Mouse (Mus musculus) embryo, embryonic 10 days (tissue): ENCODE measurements around the gene Ccdc121.
"Not testable (repeated sequence)": the region's sequence is repeated elsewhere in the genome, so short reads cannot be mapped to it uniquely, and the experiment has no call there.

Experiments used
- DNase-seq: peaks from one replicate; pipeline ENCODE4 v3.0.0-alpha.2; 2015; ENCODE audit warnings: low spot score

The Ccdc121 gene

DNA sequence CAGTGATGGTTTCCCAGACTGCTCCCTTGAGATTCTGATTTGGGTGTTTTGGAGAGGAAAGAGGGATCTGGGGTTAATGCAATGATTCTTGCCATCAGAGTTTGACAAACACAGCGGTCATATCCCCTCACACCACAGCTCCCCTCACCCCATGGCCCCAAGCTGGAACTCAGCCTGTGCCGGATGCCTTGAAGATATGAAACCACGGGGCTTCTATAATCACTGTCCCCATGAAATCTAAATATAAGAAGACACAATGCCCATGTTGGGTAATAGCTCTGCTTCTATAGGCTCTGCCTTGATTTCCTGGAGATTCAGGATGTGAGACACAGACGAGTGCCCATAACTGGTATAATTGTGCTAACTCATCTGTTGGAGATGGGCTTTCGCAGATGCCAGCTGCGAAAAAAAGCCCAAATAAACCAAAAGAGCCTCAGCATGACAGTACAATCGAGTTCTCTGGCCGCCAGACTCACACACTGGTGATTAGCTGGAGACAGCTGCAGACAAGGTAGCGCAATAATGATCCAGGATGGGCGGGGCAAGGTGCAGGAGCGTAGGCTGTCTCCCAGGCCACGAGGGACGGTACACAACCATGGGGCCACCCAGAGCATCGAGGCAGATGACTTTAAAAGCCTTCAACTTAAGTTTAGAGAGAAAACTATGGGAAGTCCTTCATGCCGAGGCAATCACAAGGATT lies 1.3 kb upstream of the Ccdc121 start:
- DNase-seq, result no peak

DNA sequence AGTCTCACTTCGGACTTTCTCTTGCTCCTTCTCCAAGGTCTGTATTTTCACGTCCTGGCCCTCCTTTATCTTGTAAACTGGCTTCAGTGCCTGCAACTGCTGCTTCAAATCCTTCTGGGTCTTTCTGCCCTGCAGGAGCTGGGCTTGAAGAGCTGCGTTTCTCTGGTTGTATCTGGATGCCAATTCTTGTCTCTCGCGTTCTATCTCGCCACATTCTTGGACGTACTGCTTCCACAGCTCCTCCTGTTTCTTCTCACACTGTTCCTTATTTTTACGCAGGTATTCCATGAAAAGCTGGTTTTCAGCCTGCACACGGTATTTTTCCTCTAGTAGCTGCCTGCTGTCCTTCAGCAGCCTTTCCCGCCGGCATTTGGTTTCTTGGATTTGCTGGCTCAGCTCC lies 396 bp downstream of the Ccdc121 start:
- DNase-seq, result not testable (repeated sequence)

DNA sequence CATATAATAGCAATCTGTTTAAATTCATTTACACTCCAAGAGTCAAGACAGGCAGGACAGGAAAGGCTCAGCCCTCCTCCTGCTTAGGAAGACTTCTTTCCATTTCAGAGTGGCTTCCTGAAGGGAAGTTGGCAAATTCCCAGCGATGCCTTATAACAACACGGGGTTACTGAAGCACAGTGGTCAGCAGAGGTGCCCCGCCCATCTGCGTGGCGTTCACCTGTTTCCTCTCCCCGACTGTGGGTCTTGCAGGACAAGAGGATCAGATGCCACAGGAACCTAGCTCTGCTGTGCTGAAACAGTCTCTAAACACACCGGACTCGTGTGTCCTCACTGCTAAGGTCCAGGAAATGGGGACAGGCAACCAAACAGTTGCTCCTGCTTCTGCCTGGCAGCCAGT lies 5.9 kb downstream of the Ccdc121 start:
- DNase-seq, result no peak

DNA sequence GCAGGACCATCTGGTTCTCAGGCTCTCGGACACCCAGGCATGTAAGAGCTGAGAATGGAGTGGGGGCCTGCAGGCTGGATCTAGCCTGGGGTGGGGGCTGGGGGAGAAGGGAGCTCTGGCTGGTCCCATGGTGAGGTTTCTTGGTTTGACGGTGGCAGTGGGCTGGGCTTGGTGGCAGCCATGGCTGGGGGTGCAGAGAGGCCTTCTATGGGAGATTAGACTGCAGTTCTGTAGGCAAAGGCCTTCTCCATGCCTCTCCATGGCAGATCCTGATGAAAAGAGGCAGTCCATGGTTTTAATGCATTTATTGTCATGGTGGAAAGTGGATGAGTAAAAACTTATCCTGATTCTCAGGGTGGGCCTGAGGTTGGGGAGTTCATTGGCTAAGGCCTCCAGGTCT lies 7.8 kb downstream of the Ccdc121 start:
- no peak for DNase-seq

DNA sequence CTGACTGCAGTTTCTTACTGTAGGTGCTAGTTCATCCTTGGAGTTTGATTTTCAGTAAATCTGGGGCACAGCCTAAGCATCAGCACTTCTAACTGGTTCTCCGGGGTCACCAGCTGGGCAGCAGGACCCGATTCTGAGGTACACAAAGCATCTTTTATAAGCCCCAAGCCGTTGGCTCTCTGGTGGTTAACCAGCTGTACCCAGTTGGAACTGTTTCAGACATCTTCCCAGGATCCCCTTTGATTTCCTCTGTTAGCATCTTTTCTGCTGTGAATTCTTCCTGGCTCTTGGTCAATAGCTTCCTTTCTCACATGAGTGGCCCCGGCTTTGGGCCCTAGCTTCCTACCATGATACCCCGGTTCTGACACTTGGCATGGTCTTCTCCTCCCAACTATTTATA lies 26.6 kb downstream of the Ccdc121 start:
- no peak for DNase-seq

DNA sequence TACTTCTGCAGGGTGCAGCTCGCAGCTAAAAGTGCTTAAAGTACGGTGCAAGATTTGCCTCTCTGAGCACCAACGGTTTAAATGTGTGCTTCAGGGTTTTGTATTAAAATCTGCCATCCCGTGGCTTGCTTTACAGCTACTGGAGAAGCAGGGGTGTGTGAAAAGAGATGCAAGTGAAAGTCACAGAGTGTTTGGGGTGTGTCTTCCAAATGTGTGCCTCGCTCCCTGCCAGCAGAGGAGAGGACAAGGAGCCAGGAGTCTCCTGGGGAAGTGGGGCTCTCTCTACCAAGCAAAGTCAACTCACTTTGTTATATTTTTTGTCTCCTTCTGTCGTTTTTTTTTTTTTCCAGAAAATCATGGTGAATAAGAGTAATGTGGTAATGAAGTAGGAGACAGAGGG lies 34.7 kb downstream of the Ccdc121 start:
- no peak for DNase-seq

DNA sequence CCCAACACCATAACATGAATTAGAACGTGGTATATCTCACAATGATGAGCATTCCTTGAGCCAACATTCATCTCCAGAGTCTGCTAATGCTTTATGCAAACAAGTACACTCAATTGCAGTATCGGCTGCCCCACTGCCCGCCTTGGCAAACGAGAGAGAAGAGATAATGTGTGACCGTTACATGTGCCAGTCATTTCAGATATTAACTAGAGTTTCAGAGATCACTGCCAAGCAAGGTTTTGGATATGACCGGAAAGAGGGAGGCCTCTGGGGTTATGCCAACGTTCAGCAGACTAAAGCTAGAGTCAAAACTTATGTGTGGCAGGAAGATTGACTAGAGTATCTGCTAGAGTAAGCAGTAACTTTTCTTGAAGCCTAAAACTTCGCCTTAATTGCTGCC lies 35.1 kb downstream of the Ccdc121 start:
- DNase-seq, result no peak

DNA sequence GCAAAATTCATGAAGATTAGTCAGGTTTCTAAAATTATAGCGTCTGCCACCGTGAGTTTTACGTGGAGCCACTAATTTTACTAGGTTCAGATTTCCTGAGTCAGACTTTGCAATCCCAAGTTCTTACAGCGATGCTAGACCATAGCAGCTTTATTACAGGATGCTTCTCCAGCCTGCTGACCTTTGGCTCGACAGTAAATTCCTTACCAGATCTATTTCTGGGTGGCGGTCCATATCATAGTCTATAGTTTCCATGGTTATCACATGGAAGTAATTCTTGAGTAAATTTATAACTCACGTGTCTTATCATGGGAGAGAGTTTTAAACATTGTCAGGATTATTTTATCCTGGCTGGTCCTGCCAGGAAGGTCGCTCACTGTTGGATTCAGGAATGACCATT lies 41.8 kb downstream of the Ccdc121 start:
- no peak for DNase-seq

DNA sequence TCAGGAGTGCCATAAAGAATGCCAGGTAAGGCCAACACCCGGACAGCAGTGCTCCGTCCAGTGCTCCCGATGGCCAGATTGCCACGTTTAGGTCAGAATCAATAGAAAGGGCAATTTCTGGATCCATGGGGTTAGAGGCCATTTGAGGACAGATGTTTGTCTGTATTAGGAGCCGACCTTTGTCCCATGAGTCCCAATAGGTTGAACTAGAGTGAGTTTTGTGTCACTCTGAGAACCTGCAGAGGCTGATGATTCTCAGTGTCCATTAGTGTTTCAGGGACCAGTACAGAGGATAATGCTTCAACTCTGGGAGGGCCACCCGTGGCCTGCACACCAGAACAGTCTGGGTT lies 44.0 kb downstream of the Ccdc121 start:
- DNase-seq, result no peak

DNA sequence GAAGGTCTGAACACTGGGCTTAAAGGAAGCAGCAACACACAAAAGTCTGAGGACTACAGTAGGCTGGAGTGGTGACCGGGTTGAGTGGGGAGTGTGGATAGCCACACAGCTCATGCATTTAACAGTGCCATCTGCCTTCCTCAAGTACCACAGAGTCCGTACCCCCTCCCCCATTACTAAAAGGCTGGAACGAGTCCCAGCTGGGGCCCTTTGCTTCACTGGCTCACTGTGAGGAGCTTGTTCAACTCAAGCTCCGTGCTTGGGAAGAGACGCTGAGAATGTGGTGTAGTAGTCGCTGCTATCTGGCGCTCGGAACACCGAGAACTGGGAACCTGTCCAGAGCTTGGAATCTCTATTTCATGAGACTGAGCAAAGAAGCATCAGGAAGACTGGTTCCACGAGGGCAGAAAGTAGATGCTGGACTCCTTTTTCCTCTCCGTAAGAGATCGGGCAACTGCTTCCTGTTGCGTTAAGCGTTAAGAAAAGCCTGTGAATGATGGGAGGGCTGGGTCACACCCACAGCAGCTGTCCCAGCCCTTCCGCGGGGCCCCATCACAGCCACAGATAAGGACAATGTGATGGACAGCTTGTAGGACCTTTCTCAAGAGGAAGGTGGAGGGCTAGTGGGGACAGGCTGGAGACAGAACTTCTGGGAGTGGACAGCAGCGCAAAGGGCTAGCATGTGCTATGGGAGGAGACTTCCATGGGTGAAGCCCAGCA lies 44.5 kb downstream of the Ccdc121 start:
- DNase-seq, result no peak

DNA sequence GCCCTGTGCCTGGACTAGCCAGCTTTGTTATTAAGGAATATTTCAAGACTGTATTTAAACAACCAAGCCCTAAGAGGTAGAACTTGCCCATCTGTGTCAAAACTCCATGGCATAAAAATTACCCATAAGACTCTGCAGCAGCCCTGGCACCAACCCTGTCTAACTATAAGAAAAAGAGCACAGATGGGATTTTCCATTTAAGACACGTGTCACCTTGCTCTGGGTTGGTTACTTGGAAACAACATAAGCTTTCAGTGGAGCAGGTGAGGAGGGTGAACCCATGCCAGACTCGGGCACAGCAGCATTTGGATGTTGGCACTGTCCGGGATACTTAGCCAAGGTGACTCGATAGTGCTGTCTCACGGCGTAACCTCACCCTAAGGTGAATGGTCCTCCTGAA lies 45.2 kb downstream of the Ccdc121 start:
- no peak for DNase-seq

DNA sequence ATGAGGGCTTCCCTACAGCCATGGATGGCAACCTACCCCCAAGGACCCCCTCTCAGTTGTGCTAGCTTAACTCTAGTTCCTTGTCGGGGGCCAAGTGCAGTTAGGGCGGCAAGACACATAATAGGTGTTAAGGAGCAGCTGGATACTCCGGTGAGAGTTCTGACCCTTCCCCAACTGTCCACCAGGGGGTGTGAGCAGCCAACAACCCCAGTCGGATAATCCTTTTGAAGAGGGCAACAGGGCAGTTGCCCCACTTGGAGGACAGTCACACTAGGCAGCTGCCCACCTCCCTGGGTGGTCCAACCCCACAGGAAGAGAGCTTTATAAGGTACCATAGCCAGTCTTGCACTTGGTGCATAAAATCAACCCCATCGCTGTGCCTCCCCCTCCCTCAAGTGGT lies 46.2 kb downstream of the Ccdc121 start:
- no peak for DNase-seq

DNA sequence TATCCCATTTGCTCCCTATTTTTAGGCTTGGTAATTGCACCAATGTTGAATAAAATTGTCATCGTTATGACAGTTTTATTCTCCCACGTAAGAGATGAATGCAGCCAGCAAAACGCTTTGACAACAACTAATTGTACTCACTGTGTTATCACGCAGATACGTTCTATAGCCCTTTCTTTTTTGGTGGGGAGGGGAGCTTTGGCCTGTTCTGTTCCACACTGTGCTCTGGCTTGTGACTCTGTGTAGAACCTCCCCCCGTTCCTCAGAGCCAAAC lies 48.4 kb downstream of the Ccdc121 start:
- no peak for DNase-seq

DNA sequence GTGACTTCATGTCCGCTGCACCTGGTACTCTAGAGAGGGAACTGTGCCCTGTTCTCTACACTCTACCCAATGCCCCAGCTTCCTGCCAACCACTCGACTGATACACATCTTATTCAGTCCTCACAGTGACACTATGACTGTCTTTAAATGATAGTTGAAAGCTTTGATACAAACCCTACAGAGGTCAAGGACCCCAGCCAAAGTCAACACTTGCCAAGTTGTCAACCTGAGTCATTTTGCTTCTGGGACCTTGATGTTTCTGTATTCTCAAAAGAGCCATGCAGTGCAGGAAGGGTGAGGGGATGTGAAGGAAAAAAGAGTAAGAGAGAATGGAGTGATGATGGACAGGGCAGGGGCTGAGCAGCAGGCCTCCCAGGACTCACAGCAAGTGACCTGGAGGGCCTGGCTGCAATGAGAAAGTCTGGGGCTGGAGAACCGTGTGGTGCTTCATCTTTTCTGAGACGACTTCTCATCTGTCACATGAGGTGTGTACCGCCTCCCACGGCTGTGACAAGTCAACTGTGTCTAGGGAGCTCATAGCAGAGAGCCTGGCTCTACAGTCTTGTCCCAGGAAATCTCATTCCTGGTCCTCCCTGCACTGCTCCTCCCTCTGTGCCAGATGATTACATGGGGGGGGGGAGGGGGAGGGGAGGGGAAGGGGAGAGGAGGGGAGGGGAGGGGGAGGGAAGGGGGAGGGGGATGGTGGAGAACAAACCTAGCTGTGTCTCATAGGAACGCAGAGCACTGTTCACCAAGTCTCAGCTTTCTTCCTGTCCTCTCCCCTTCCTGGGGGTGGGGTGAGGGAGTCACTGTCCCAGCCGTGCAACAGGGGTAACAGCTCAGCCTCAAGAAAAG lies 49.0 kb downstream of the Ccdc121 start:
- DNase-seq, result no peak

DNA sequence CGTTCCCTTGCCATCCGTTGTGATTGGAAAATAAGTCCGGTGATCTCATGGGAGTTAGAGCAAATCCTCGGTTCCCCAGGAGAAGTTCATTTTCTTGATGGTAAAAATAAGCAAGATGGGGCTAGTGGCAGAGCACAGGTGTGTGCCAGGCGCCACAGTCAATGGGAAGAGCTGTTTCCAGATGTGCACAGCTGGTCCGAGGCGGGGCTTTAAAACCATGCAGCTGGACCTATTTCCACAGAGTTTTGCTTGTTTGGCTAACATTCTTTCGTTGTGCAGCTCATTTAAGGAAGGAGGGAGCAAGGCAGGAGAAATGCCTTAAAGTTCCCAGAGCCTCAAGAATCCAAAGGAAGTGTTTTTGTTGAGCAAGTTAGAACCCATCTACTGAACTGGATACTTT lies 49.8 kb downstream of the Ccdc121 start:
- DNase-seq, result no peak

DNA sequence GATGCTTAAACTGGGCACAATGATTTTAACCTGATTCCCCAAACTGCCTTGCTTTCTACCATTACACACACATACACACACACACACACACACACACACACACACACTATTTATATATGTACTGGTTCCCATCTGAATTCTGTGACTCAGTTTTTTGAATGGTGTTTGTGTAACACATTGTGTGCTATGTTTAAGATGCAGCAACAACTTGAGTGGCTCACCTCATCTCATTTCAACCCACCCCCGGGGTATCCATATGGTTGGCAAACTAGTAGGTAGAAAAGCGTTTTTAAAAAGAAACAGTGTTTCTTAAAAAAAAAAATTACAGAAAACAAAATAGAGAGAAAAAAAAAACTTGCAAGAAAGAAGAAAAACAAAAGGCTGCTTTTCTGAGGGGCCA lies 51.0 kb downstream of the Ccdc121 start:
- DNase-seq, result no peak
